Mouse (Mus musculus): ENCODE measurements around the gene Ubr3. TPM values are rescaled to one million over a fixed set of nuclear protein-coding genes. Genes with fewer than 3 reads are reported as not detected.

Ubr3 gene
- polyA plus RNA-seq, 1 experiment from 2014 or later = 13.2 TPM

GRCm38 (mm10) chr2:70053803-70054202 lies 156.8 kb downstream of the Ubr3 start:
- 74% methylated on average over 9 of the region's 9 CpGs for WGBS
- no peaks in the 10 kb centered on the region for H3K27me3 ChIP-seq (ENCODE audit: control insufficient read depth, insufficient read depth, low read length)
- H3K27ac ChIP-seq (replicated peaks; ENCODE audit: low read depth, low read length) = no peak overlapping the region
- no peak overlapping the region for H3K9ac ChIP-seq (ENCODE audit: low read length)
- H3K4me3 ChIP-seq (ENCODE audit: low read depth, low read length) = no peak overlapping the region
- no peaks in the 10 kb centered on the region for H3K9me3 ChIP-seq (ENCODE audit: control insufficient read depth, low read length)
- no peak overlapping the region for H3K4me2 ChIP-seq (ENCODE audit: low read depth, severe bottlenecking)
- no peaks in the 10 kb centered on the region for H3K4me1 ChIP-seq (ENCODE audit: control insufficient read depth, insufficient read depth, low read length)
- H3K36me3 ChIP-seq (ENCODE audit: control insufficient read depth, insufficient read depth, low read length) = no peaks in the 10 kb centered on the region
- ATAC-seq (ENCODE audit: insufficient number of reproducible peaks, low FRiP score, low TSS enrichment, low read depth) (no peak), DNase-seq (ENCODE audit: low spot score) (no peak)

- Histone ChIP-seq H3K4me1 (ENCODE audit: control insufficient read depth, insufficient read depth, low read length) (no peaks in the 10 kb centered on the region), H3K27me3 (ENCODE audit: control insufficient read depth, insufficient read depth, low read length) (no peaks in the 10 kb centered on the region), H3K27ac (replicated peaks; ENCODE audit: low read depth, low read length) (no peak overlapping the region), H3K9ac (ENCODE audit: low read length) (no peak overlapping the region), H3K36me3 (ENCODE audit: control insufficient read depth, insufficient read depth, low read length) (no peaks in the 10 kb centered on the region), H3K4me3 (ENCODE audit: low read depth, low read length) (no peak overlapping the region), H3K4me2 (ENCODE audit: low read depth, severe bottlenecking) (no peak overlapping the region), H3K9me3 (ENCODE audit: control insufficient read depth, low read length) (no peaks in the 10 kb centered on the region)
- 89% methylated on average over 4 of the region's 4 CpGs for WGBS
- DNase-seq (ENCODE audit: low spot score) (no peak), ATAC-seq (ENCODE audit: insufficient number of reproducible peaks, low FRiP score, low TSS enrichment, low read depth) (no peak)
Observed at GRCm38 (mm10) chr2:70058201-70058600, 161.2 kb downstream of the Ubr3 start.

- Histone ChIP-seq H3K4me2 (ENCODE audit: low read depth, severe bottlenecking) (no peak overlapping the region), H3K27ac (replicated peaks; ENCODE audit: low read depth, low read length) (no peak overlapping the region), H3K36me3 (ENCODE audit: control insufficient read depth, insufficient read depth, low read length) (no peaks in the 10 kb centered on the region), H3K9ac (ENCODE audit: low read length) (no peak overlapping the region), H3K27me3 (ENCODE audit: control insufficient read depth, insufficient read depth, low read length) (no peaks in the 10 kb centered on the region), H3K4me1 (ENCODE audit: control insufficient read depth, insufficient read depth, low read length) (no peaks in the 10 kb centered on the region), H3K4me3 (ENCODE audit: low read depth, low read length) (no peak overlapping the region), H3K9me3 (ENCODE audit: control insufficient read depth, low read length) (no peaks in the 10 kb centered on the region)
- ATAC-seq (ENCODE audit: insufficient number of reproducible peaks, low FRiP score, low TSS enrichment, low read depth) (no peak), DNase-seq (ENCODE audit: low spot score) (no peak)
- WGBS = 72% methylated on average over 11 of the region's 11 CpGs
Observed at GRCm38 (mm10) chr2:70060359-70061345, 163.6 kb downstream of the Ubr3 start.

- DNase-seq (ENCODE audit: low spot score) (no peak), ATAC-seq (ENCODE audit: insufficient number of reproducible peaks, low FRiP score, low TSS enrichment, low read depth) (no peak)
- no peak overlapping the region for H3K4me2 ChIP-seq (ENCODE audit: low read depth, severe bottlenecking)
- no peaks in the 10 kb centered on the region for H3K27me3 ChIP-seq (ENCODE audit: control insufficient read depth, insufficient read depth, low read length)
- H3K4me1 ChIP-seq (ENCODE audit: control insufficient read depth, insufficient read depth, low read length) = no peaks in the 10 kb centered on the region
- 81% methylated on average over 6 of the region's 6 CpGs for WGBS
- H3K36me3 ChIP-seq (ENCODE audit: control insufficient read depth, insufficient read depth, low read length) = no peaks in the 10 kb centered on the region
- H3K9ac ChIP-seq (ENCODE audit: low read length) = no peak overlapping the region
- H3K4me3 ChIP-seq (ENCODE audit: low read depth, low read length) = no peak overlapping the region
- H3K27ac ChIP-seq (replicated peaks; ENCODE audit: low read depth, low read length) = no peak overlapping the region
- no peaks in the 10 kb centered on the region for H3K9me3 ChIP-seq (ENCODE audit: control insufficient read depth, low read length)
Observed at GRCm38 (mm10) chr2:70065116-70065515, 168.1 kb downstream of the Ubr3 start.

- no peaks in the 10 kb centered on the region for H3K9me3 ChIP-seq (ENCODE audit: control insufficient read depth, low read length)
- H3K9ac ChIP-seq (ENCODE audit: low read length) = no peak overlapping the region
- H3K4me2 ChIP-seq (ENCODE audit: low read depth, severe bottlenecking) = no peak overlapping the region
- H3K36me3 ChIP-seq (ENCODE audit: control insufficient read depth, insufficient read depth, low read length) = no peaks in the 10 kb centered on the region
- no peak for DNase-seq (ENCODE audit: low spot score)
- no peak overlapping the region for H3K27ac ChIP-seq (replicated peaks; ENCODE audit: low read depth, low read length)
- 77% methylated on average over 7 of the region's 7 CpGs for WGBS
- H3K4me1 ChIP-seq (ENCODE audit: control insufficient read depth, insufficient read depth, low read length) = no peaks in the 10 kb centered on the region
- ATAC-seq (ENCODE audit: insufficient number of reproducible peaks, low FRiP score, low TSS enrichment, low read depth) = no peak
- H3K4me3 ChIP-seq (ENCODE audit: low read depth, low read length) = no peak overlapping the region
- H3K27me3 ChIP-seq (ENCODE audit: control insufficient read depth, insufficient read depth, low read length) = no peaks in the 10 kb centered on the region
Observed at GRCm38 (mm10) chr2:70065729-70066300, 168.8 kb downstream of the Ubr3 start.

- DNase-seq (ENCODE audit: low spot score) (no peak), ATAC-seq (ENCODE audit: insufficient number of reproducible peaks, low FRiP score, low TSS enrichment, low read depth) (no peak)
- Histone ChIP-seq H3K4me1 (ENCODE audit: control insufficient read depth, insufficient read depth, low read length) (no peaks in the 10 kb centered on the region), H3K27me3 (ENCODE audit: control insufficient read depth, insufficient read depth, low read length) (no peaks in the 10 kb centered on the region), H3K4me3 (ENCODE audit: low read depth, low read length) (no peak overlapping the region), H3K27ac (replicated peaks; ENCODE audit: low read depth, low read length) (no peak overlapping the region), H3K9ac (ENCODE audit: low read length) (no peak overlapping the region), H3K4me2 (ENCODE audit: low read depth, severe bottlenecking) (no peak overlapping the region), H3K9me3 (ENCODE audit: control insufficient read depth, low read length) (no peaks in the 10 kb centered on the region), H3K36me3 (ENCODE audit: control insufficient read depth, insufficient read depth, low read length) (no peaks in the 10 kb centered on the region)
- 78% methylated on average over 6 of the region's 6 CpGs for WGBS
Observed at GRCm38 (mm10) chr2:70066338-70067022, 169.4 kb downstream of the Ubr3 start.

- H3K4me2 ChIP-seq (ENCODE audit: low read depth, severe bottlenecking) = no peak overlapping the region
- H3K36me3 ChIP-seq (ENCODE audit: control insufficient read depth, insufficient read depth, low read length) = no peaks in the 10 kb centered on the region
- ATAC-seq (ENCODE audit: insufficient number of reproducible peaks, low FRiP score, low TSS enrichment, low read depth) (no peak), DNase-seq (ENCODE audit: low spot score) (no peak)
- H3K9me3 ChIP-seq (ENCODE audit: control insufficient read depth, low read length) = no peaks in the 10 kb centered on the region
- no peaks in the 10 kb centered on the region for H3K27me3 ChIP-seq (ENCODE audit: control insufficient read depth, insufficient read depth, low read length)
- no peak overlapping the region for H3K9ac ChIP-seq (ENCODE audit: low read length)
- WGBS = 92% methylated on average over 5 of the region's 5 CpGs
- no peaks in the 10 kb centered on the region for H3K4me1 ChIP-seq (ENCODE audit: control insufficient read depth, insufficient read depth, low read length)
- no peak overlapping the region for H3K27ac ChIP-seq (replicated peaks; ENCODE audit: low read depth, low read length)
- H3K4me3 ChIP-seq (ENCODE audit: low read depth, low read length) = no peak overlapping the region
Observed at GRCm38 (mm10) chr2:70069861-70070260, 172.8 kb downstream of the Ubr3 start.

Measured in limb, embryonic 11.5 days (tissue).